Mouse (Mus musculus) bone marrow, adult 2 months (tissue): ENCODE measurements around the gene Morn3.

Source experiments
- CTCF ChIP-seq: fragments of 200-500 bp; IDR thresholded peaks from 2 replicates; pipeline ENCODE4 v1.5.1; 2011; ENCODE audit warnings: low read length, control low read depth; ENCODE audit not compliant: control insufficient read depth, insufficient read depth
- POLR2A ChIP-seq: fragments of 200-500 bp; IDR thresholded peaks from 2 replicates; pipeline ENCODE4 v1.6.1; 2011; ENCODE audit warnings: low read depth, mild to moderate bottlenecking, control low read depth, low read length, borderline replicate concordance; ENCODE audit not compliant: control insufficient read depth

DNA sequence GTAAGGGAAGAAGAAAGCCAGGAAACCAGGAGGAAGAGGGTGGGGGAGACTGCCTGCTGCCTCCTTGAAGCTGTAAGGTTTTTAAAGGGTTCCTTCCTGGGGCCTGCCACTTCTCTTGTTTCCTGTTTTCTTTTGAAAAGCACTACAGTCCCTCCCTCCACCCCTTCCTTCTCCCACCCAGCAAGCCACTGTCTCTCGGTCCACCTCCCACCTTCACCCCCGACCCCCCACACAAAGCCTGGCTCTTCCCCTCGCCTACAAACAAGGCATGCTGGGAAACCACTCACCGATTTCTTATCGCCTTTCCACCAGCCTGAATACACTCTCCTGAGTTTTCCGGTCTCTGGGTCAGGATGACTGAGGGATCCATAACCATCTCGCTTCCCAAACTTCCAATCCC is 6.0 kb downstream of the Morn3 start:
- TF ChIP-seq POLR2A = no peak
- TF ChIP-seq CTCF = no peak
